8 mouse cellular contexts compared by ENCODE assay signal in genomic region chr3:127451070-127451469, GRCm38 (mm10). TPM values are rescaled to one million over a fixed set of nuclear protein-coding genes. Genes with fewer than 3 reads are reported as not detected.
DNase-seq lines count a peak whose midpoint lies in the region; ATAC-seq and TF ChIP-seq lines count a peak whose summit lies in the region.

No protein-coding gene starts in this region.

- ATAC-seq in lung, embryonic 14.5 days (ENCODE audit: insufficient read depth) = peak; percentile 58; the same call in 1 of the 2 replicates

- H3K27ac ChIP-seq in lung, embryonic 14.5 days (ENCODE audit: low read depth) = no peak overlapping the region

- H3K4me2 ChIP-seq in lung, embryonic 14.5 days = no peak overlapping the region

- H3K27me3 ChIP-seq in lung, embryonic 14.5 days (ENCODE audit: insufficient read depth, low read length) = no peaks in the 10 kb centered on the region

- DNase-seq in embryo, embryonic 10 days (ENCODE audit: low spot score) = peak; percentile 66
- DNase-seq in embryo, embryonic 9.5 days (ENCODE audit: extremely low spot score) = no peak
- peak; percentile 80 for DNase-seq in lung, embryonic 14.5 days
- no peak for DNase-seq in lung, adult 18-20 months
- peak; percentile 39 for DNase-seq in adrenal gland, adult 2 months
- DNase-seq in embryo, embryonic 11.5 days (ENCODE audit: low read depth, low spot score) = peak; percentile 29
- peak; percentile 20 to 35 for DNase-seq in layer of hippocampus, postnatal 36 days
- peak; percentile 51 for DNase-seq in right cerebral cortex, postnatal 4 days

- H3K36me3 ChIP-seq in lung, embryonic 14.5 days (ENCODE audit: insufficient read depth) = no peaks in the 10 kb centered on the region

- no peak overlapping the region for H3K9ac ChIP-seq in lung, embryonic 14.5 days

- H3K9me3 ChIP-seq in lung, embryonic 14.5 days (ENCODE audit: low read depth, low read length) = no peaks in the 10 kb centered on the region

- H3K4me3 ChIP-seq in lung, embryonic 14.5 days (ENCODE audit: low read depth, low read length) = no peak overlapping the region

- 9% methylated on average over 3 of the region's 3 CpGs for WGBS in lung, embryonic 14.5 days

- H3K4me1 ChIP-seq in lung, embryonic 14.5 days (ENCODE audit: insufficient read depth) = no peaks in the 10 kb centered on the region

- peak; percentile 84 for TF ChIP-seq CTCF in lung, embryonic 14.5 days (IDR thresholded peaks at IDR 0.05; ENCODE audit: low read depth)

RNA-seq across cellular contexts. Expression of gene Ank2, which starts 48.1 kb away (rescaled TPM):
- 15.9 and 19.6 TPM in 2 replicates for polyA plus RNA-seq in lung, embryonic 14.5 days (2014; fragmentation: Nextera tagmentation; extraction: Ambion mirVana)
- 10 to 100 TPM; 36.3 to 44.8 TPM for total RNA-seq in adrenal gland, adult 2 months (2021)
- 19.6 and 30.1 TPM in 2 replicates for polyA plus RNA-seq in adrenal gland, adult 2 months (2012; rRNA removed)
- total RNA-seq in layer of hippocampus, postnatal 36 days (2021) = 100 to 1,000 TPM; 693 to 758 TPM

Comparison
In these comparisons a context has a peak if more than half of its experiments do, and no peak if none do; other contexts are left out.
1. DNase-seq: peak in embryo, embryonic 10 days (single experiment), lung, embryonic 14.5 days (single experiment), adrenal gland, adult 2 months (single experiment), embryo, embryonic 11.5 days (single experiment), layer of hippocampus, postnatal 36 days (2 of 2) and right cerebral cortex, postnatal 4 days (single experiment); none in embryo, embryonic 9.5 days (single experiment) and lung, adult 18-20 months (0 of 2).
2. RNA of gene Ank2, which starts 48.1 kb away (total RNA-seq): 693 to 758 TPM in layer of hippocampus, postnatal 36 days; 36.3 to 44.8 TPM in adrenal gland, adult 2 months; every median in the first group is over 10 times any median in the second.